Mouse (Mus musculus) liver, adult 2 months (tissue): ENCODE measurements around the gene Ppme1.

ENCODE experiments used
- CTCF ChIP-seq: fragments of 200-500 bp; IDR thresholded peaks from 2 replicates; pipeline ENCODE4 v1.5.1; 2011; ENCODE audit warnings: low read depth, low read length, control low read depth
- POLR2A ChIP-seq: fragments of 200-500 bp; IDR thresholded peaks from 2 replicates; pipeline ENCODE4 v1.6.1; 2011; ENCODE audit warnings: low read length, control low read depth; ENCODE audit not compliant: insufficient read depth; ENCODE audit errors: extremely low read depth

GRCm38 (mm10) chr7:100388174-100388573 is 16.1 kb upstream of the Ppme1 start:
- no peak for TF ChIP-seq CTCF
- TF ChIP-seq POLR2A = no peak
